Mouse (Mus musculus): ENCODE data around the gene Aip.

Gene Aip

GRCm38 (mm10) chr19:4156073-4156579 lies 30.5 kb upstream of the Aip start:
- ChIA-PET CTCF (interaction anchor here in 2 of 4 experiments (1.1 to 1.2 kb wide), 3 partner anchors 13 to 14 kb away, joined by 3 to 4 read pairs (median 3); no protein-coding TSS in a partner anchor), POLR2A (interaction anchor here in 3 of 4 experiments (0.6 to 4.1 kb wide), 16 partner anchors 7 to 59 kb away, joined by 3 to 17 read pairs (median 6); partner anchors contain the start of genes Rad9a (in 2 of the 3), Aip (in 1 of the 3), Cdk2ap2 (in 1 of the 3) and Ppp1ca (in 1 of the 3))

- CTCF ChIA-PET, result interaction anchor here in 3 of 4 experiments (0.5 to 1.5 kb wide), 6 partner anchors 14 to 182 kb away, joined by 3 to 6 read pairs (median 4); partner anchors contain the start of gene Ppp1ca (in 1 of the 3)
- POLR2A ChIA-PET, result interaction anchor here (0.6 to 4.1 kb wide), 26 partner anchors 8 to 209 kb away, joined by 3 to 20 read pairs (median 4); partner anchors contain the start of genes Cdk2ap2 (in 2 of the 4), Rps6kb2 (in 2 of the 4), Aip (in 1 of the 4) and Gpr152 (in 1 of the 4)
These were observed 29.8 kb upstream of the Aip start for GRCm38 (mm10) chr19:4155223-4156072.

- ChIA-PET CTCF (interaction anchor here (0.5 to 1.5 kb wide), 8 partner anchors 15 to 181 kb away, joined by 3 to 11 read pairs (median 4); partner anchors contain the start of gene Ppp1ca (in 1 of the 4)), POLR2A (interaction anchor here (0.6 to 4.1 kb wide), 25 partner anchors 8 to 208 kb away, joined by 3 to 20 read pairs (median 5); partner anchors contain the start of genes Rps6kb2 (in 3 of the 4), Aip (in 1 of the 4), Cdk2ap2 (in 1 of the 4) and Gpr152 (in 1 of the 4))
These were observed 29.0 kb upstream of the Aip start for GRCm38 (mm10) chr19:4154437-4155222.

DNA sequence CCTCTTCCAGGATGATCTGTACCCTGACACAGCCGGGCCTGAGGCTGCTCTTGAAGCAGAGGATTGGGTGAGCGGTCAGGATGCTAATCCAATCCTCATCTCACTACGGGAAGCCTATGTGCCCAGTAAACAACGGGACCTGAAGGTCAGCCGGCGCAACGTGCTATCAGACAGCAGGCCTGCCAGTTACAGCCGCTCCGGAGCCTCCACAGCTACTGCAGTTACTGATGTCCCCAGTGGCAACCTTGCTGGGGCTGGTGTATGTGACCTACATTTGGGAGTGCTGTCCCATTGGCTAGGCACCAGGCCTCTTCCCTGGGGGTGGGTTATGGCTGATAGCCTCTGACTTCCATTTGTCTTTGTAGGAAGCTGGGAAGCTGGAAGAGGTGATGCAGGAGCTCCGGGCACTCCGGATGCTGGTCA lies 27.6 kb upstream of the Aip start, which contains the start of gene Ptprcap:
TSS of gene Ptprcap (plus strand) at position 373 of the 423 bp plus-strand sequence.
- ChIA-PET CTCF (interaction anchor here in 1 of 4 experiments (0.7 kb wide), 2 partner anchors 15 to 39 kb away, joined by 3 to 4 read pairs; no protein-coding TSS in a partner anchor), POLR2A (interaction anchor here (0.7 to 4.1 kb wide), 15 partner anchors 8 to 111 kb away, joined by 3 to 20 read pairs (median 6); partner anchors contain the start of genes Rps6kb2 (in 3 of the 4), Cdk2ap2 (in 1 of the 4), Ppp1ca (in 1 of the 4) and Rad9a (in 1 of the 4))

DNA sequence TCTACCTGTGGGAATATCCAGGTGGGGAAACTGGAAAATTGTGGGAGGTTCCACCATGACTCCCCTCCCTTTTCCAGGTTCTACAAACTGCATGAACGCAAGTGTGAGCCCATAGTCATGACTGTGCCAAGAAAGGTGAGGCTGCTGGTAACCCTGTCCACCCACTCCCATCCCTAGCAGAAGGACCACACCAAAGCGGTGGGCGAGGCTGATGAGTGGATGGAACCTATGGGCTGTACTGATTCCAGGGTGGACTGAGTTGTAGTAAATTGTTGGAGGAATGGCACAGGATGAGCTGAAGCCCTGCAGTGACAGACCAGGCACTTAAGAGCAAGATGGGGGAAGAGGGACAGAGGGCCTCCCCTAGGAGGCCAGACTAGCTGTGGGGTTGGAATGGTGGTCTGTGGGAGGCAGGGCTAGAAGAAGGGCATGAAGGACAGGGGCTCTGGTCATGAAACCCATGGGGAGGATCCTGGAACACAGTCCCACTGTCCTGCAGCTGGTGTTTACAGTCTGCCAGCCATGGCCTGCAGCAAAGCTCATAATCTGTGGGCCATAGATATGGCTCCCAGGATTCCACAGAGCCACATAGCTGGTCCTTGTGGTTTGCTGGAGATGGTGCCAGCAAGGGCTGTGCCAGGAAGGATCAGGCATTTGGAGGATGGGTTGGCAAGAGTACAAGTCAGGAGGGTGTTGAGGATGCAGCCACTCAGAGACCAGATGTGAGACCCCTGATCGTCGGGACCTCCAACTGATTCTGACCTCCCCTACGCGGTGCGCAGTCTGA lies 27.0 kb upstream of the Aip start:
- POLR2A ChIA-PET, result interaction anchor here (0.5 to 4.1 kb wide), 21 partner anchors 10 to 315 kb away, joined by 3 to 17 read pairs (median 4); partner anchors contain the start of genes Rps6kb2 (in 3 of the 4), Aip (in 1 of the 4), Ppp1ca (in 1 of the 4) and Rad9a (in 1 of the 4)
- CTCF ChIA-PET, result interaction anchor here in 2 of 4 experiments (0.6 to 0.7 kb wide), 2 partner anchors 14 to 101 kb away, joined by 3 to 4 read pairs; no protein-coding TSS in a partner anchor

GRCm38 (mm10) chr19:4151898-4152297 lies 26.2 kb upstream of the Aip start:
- POLR2A ChIA-PET, result interaction anchor here in 3 of 4 experiments (0.5 to 2.8 kb wide), 18 partner anchors 8 to 315 kb away, joined by 3 to 15 read pairs (median 4); partner anchors contain the start of genes Rps6kb2 (in 3 of the 3) and Aip (in 1 of the 3)

DNA sequence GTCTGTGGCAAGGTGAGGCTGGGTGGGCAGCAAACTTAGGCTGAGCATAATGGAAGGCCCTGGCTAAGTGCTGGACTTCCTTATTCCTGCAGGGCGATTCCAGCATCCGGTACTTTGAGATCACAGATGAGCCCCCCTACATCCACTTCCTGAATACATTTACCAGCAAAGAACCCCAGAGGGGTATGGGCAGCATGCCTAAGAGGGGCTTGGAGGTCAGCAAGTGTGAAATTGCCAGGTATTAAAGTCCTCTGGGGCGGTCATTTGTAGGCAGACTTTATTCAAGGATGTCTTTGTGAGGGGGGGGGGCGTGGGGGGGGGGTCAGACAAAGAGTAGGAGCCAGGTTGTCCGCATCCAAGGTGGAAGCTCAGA lies 25.8 kb upstream of the Aip start:
- POLR2A ChIA-PET, result interaction anchor here in 3 of 4 experiments (0.6 to 2.8 kb wide), 21 partner anchors 8 to 55 kb away, joined by 3 to 15 read pairs (median 4); partner anchors contain the start of genes Rps6kb2 (in 3 of the 3), Aip (in 1 of the 3) and Cdk2ap2 (in 1 of the 3)
- CTCF ChIA-PET, result no interaction called here

More at GRCm38 (mm10) chr19:4151898-4152297, 26.2 kb upstream of the Aip start:
- CTCF ChIA-PET, result interaction anchor here in 1 of 4 experiments (0.6 kb wide), 1 partner anchor 100 kb away, joined by 3 read pairs; no protein-coding TSS in a partner anchor

DNA sequence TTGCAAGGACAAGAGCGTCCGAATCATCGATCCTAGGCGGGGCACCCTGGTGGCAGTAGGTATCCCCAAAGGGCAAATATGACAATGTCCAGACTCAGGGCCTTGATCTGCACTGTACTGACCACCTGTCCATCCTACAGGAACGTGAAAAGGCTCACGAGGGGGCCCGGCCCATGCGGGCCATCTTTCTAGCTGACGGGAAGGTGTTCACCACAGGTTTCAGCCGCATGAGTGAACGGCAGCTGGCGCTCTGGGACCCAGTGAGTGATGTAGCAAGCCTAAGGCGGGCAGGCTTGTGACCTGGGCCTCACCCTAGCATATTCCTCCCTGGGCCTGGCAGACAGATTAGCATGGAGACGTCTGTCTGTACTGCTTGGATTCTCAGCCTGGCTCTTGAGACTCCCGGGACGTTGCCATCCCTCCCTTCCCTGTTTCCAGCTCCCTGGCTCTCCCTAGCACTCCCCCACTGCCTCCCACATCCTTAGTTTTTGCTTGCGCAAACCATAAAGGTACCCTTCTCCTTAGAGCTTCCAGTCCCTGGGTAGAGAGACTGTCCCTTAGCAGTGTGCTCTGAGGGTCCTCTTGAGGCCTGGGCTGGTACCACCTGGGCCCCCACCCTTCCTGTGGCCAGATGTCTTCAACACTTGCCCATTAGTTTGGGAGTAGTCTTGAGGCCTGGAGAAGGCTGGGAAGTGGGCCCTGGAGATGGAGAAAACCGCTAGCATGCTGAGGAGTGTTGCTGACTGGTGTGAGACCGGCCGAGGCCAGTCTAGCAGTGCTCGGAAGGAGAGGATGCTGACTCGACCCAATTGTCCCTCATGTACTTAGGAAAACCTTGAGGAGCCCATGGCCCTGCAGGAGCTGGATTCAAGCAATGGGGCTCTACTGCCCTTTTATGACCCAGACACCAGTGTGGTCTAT lies 25.2 kb upstream of the Aip start:
- POLR2A ChIA-PET, result interaction anchor here in 3 of 4 experiments (0.5 to 2.8 kb wide), 25 partner anchors 9 to 96 kb away, joined by 3 to 15 read pairs (median 3); partner anchors contain the start of genes Ppp1ca (in 2 of the 3), Rad9a (in 2 of the 3), Rps6kb2 (in 2 of the 3) and Aip (in 1 of the 3)
- CTCF ChIA-PET, result no interaction called here

DNA sequence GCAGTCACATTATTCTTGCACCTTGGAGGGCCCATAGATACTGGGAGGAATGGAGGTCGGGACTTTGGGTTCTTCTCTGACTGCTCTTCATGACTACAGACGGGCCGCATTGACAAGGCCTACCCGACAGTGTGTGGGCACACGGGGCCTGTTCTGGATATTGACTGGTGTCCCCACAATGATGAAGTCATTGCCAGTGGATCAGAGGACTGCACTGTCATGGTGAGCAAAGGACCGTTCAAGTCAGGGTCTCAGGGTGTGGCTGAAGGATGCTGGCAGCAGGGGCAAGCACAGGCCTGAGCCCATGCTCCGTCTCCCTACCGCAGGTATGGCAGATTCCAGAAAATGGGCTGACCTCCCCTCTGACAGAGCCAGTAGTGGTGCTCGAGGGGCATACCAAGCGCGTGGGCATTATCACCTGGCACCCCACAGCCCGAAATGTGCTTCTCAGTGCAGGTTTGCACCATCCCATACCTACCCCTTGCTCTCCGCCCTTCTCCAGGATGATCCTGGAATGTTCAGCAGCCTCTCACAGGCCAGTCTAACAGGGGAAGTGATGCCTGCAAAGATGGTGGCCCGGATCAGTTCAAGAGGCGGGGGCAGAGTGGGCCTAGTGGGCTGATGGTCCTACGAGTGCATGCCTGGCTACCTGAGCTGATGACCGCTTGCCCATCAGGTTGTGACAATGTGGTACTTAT lies 24.3 kb upstream of the Aip start:
- POLR2A ChIA-PET, result interaction anchor here in 3 of 4 experiments (0.5 to 2.8 kb wide), 17 partner anchors 8 to 95 kb away, joined by 3 to 15 read pairs (median 4); partner anchors contain the start of genes Cdk2ap2 (in 2 of the 3), Ppp1ca (in 2 of the 3), Rad9a (in 2 of the 3) and Rps6kb2 (in 2 of the 3)
- CTCF ChIA-PET, result no interaction called here

- ChIA-PET POLR2A (interaction anchor here in 3 of 4 experiments (0.6 to 1.2 kb wide), 11 partner anchors 13 to 203 kb away, joined by 3 to 8 read pairs (median 4); partner anchors contain the start of genes Rps6kb2 (in 2 of the 3) and Cdk2ap2 (in 1 of the 3)), CTCF (no interaction called here)
These were observed 23.6 kb upstream of the Aip start for GRCm38 (mm10) chr19:4149283-4149682.

- ChIA-PET POLR2A (interaction anchor here in 3 of 4 experiments (0.6 to 1.2 kb wide), 13 partner anchors 13 to 203 kb away, joined by 3 to 8 read pairs (median 3); partner anchors contain the start of genes Rps6kb2 (in 2 of the 3) and Cdk2ap2 (in 1 of the 3)), CTCF (no interaction called here)
These were observed 23.2 kb upstream of the Aip start for GRCm38 (mm10) chr19:4148819-4149218.

GRCm38 (mm10) chr19:4148491-4148806 lies 22.8 kb upstream of the Aip start, which contains the start of gene Coro1b:
Gene Coro1b, plus strand, starts transcription at chr19:4148619.
- CTCF ChIA-PET, result no interaction called here
- POLR2A ChIA-PET, result interaction anchor here in 3 of 4 experiments (0.6 to 1.2 kb wide), 12 partner anchors 14 to 202 kb away, joined by 3 to 8 read pairs (median 4); partner anchors contain the start of genes Rps6kb2 (in 2 of the 3) and Cdk2ap2 (in 1 of the 3)

GRCm38 (mm10) chr19:4147782-4148490 lies 22.3 kb upstream of the Aip start:
- CTCF ChIA-PET, result interaction anchor here in 1 of 4 experiments (1.1 kb wide), 1 partner anchor 59 kb away, joined by 3 read pairs; no protein-coding TSS in a partner anchor
- POLR2A ChIA-PET, result interaction anchor here in 3 of 4 experiments (0.6 to 1.9 kb wide), 15 partner anchors 8 to 53 kb away, joined by 3 to 7 read pairs (median 4); partner anchors contain the start of genes Cdk2ap2 (in 2 of the 3) and Ppp1ca (in 2 of the 3)

DNA sequence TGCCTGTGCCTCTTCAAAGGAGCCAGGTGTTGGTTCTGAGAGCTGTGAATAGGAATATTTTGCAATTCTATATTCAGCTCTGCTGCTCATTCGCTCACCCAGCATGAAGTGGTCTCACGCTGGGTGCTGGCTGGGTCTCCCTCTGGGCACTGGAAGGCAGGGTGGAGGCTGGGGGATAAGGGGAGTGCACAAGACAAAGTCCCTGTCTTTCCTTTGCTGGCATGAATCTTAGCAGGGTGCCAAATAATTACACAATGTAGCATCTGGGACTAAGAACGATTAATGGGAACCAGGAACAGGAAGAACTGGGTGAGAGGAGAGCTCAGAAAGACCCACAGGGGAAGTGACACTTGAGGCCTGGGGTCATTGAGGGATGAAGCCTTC lies 21.4 kb upstream of the Aip start:
- ChIA-PET POLR2A (interaction anchor here (0.6 to 1.9 kb wide), 15 partner anchors 9 to 100 kb away, joined by 3 to 7 read pairs (median 4); partner anchors contain the start of genes Cdk2ap2 (in 2 of the 4) and Ppp1ca (in 2 of the 4)), CTCF (interaction anchor here in 3 of 4 experiments (0.6 to 1.1 kb wide), 3 partner anchors 22 to 428 kb away, joined by 3 read pairs; no protein-coding TSS in a partner anchor)

All from embryonic stem cell, embryonic (primary cell).